Mouse (Mus musculus) large intestine, adult 2 months (tissue): ENCODE results near the gene Robo2. TPM values are rescaled to one million over a fixed set of nuclear protein-coding genes. Genes with fewer than 3 reads are reported as not detected.

ENCODE experiments used
- DNase-seq: peaks from one replicate; pipeline ENCODE4 v3.0.0-alpha.2; 2012; ENCODE audit warnings: low read depth, low spot score
- WGBS: fragments of 180-500 bp; shearing (Covaris S2); methylation state at CpG from one replicate; pipeline ENCODE4 v1.1.7; 2018; 5-methylcytosine and 5-hydroxymethylcytosine counted together
- polyA plus RNA-seq: library from polyadenylated mRNA; depleted of rRNA; stranded (reverse); fragments of >200 nt; gene quantifications from 2 replicates; pipeline ENCODE4 v1.2.3, GENCODE M21; 2012

The Robo2 gene
- polyA plus RNA-seq, 1 experiment: 2.0 TPM

GRCm38 (mm10) chr16:74348437-74348836 is 63.2 kb downstream of the Robo2 start:
- DNase-seq: no peak
- 88% methylated on average over 6 of the region's 6 CpGs for WGBS

- DNase-seq: no peak
- 75% methylated on average over 9 of the region's 9 CpGs for WGBS
These were observed 72.5 kb downstream of the Robo2 start for GRCm38 (mm10) chr16:74338969-74339630.

GRCm38 (mm10) chr16:74321666-74322371 is 89.8 kb downstream of the Robo2 start:
- DNase-seq: no peak
- WGBS: 68% methylated on average over 9 of the region's 9 CpGs

- WGBS: 60% methylated on average over 7 of the region's 7 CpGs
- no peak for DNase-seq
These were observed 95.5 kb downstream of the Robo2 start for GRCm38 (mm10) chr16:74316150-74316549.

GRCm38 (mm10) chr16:74313222-74313621 is 98.4 kb downstream of the Robo2 start:
- DNase-seq: no peak
- 83% methylated on average over 4 of the region's 4 CpGs for WGBS

GRCm38 (mm10) chr16:74307543-74307887 is 104.1 kb downstream of the Robo2 start:
- DNase-seq: no peak
- WGBS: 76% methylated on average over 6 of the region's 6 CpGs

- 69% methylated on average over 5 of the region's 5 CpGs for WGBS
- no peak for DNase-seq
These were observed 104.6 kb downstream of the Robo2 start for GRCm38 (mm10) chr16:74306876-74307542.

- DNase-seq: no peak
- 93% methylated on average over 8 of the region's 8 CpGs for WGBS
These were observed 123.7 kb downstream of the Robo2 start for GRCm38 (mm10) chr16:74287878-74288277.

- 82% methylated on average over 6 of the region's 6 CpGs for WGBS
- DNase-seq: no peak
These were observed 129.1 kb downstream of the Robo2 start for GRCm38 (mm10) chr16:74282549-74282948.

- DNase-seq: no peak
- 28% methylated on average over 3 of the region's 3 CpGs for WGBS
These were observed 134.6 kb downstream of the Robo2 start for GRCm38 (mm10) chr16:74276855-74277573.

GRCm38 (mm10) chr16:74274596-74274995 is 137.0 kb downstream of the Robo2 start:
- WGBS: 94% methylated on average over 1 of the region's 1 CpGs
- no peak for DNase-seq

- 81% methylated on average over 4 of the region's 4 CpGs for WGBS
- no peak for DNase-seq
These were observed 138.6 kb downstream of the Robo2 start for GRCm38 (mm10) chr16:74272993-74273392.

- WGBS: 68% methylated on average over 2 of the region's 2 CpGs
- DNase-seq: no peak
These were observed 153.4 kb downstream of the Robo2 start for GRCm38 (mm10) chr16:74258241-74258640.

- DNase-seq: no peak
- 76% methylated on average over 5 of the region's 5 CpGs for whole genome bisulfite sequencing
These were observed 167.2 kb downstream of the Robo2 start for GRCm38 (mm10) chr16:74244452-74244851.

- DNase-seq: no peak
These were observed 170.1 kb downstream of the Robo2 start for GRCm38 (mm10) chr16:74241534-74241933.

GRCm38 (mm10) chr16:74237411-74237930 is 174.2 kb downstream of the Robo2 start:
- DNase-seq: no peak
- 95% methylated on average over 2 of the region's 2 CpGs for WGBS

More at GRCm38 (mm10) chr16:74241534-74241933, 170.1 kb downstream of the Robo2 start:
- 83% methylated on average over 1 of the region's 1 CpGs for WGBS

- DNase-seq: no peak
- 86% methylated on average over 6 of the region's 6 CpGs for WGBS
These were observed 177.1 kb downstream of the Robo2 start for GRCm38 (mm10) chr16:74234393-74235059.

GRCm38 (mm10) chr16:74233596-74233995 is 178.0 kb downstream of the Robo2 start:
- DNase-seq: no peak
- 44% methylated on average over 5 of the region's 5 CpGs for WGBS

GRCm38 (mm10) chr16:74227285-74227684 is 184.3 kb downstream of the Robo2 start:
- no peak for DNase-seq
